Mouse (Mus musculus): ENCODE results near the gene Gm8653. TPM values are rescaled to one million over a fixed set of nuclear protein-coding genes. Genes with fewer than 3 reads are reported as not detected.
"Not testable (repeated sequence)": the region's sequence is repeated elsewhere in the genome, so short reads cannot be mapped to it uniquely, and the experiment has no call there.

The Gm8653 gene
- total RNA-seq (2021) = not detected

GRCm38 (mm10) chr7:22201164-22201563, at the start of gene Gm8653:
Gm8653 (minus strand) TSS chr7:22201264.
- not testable (repeated sequence) for DNase-seq

DNA sequence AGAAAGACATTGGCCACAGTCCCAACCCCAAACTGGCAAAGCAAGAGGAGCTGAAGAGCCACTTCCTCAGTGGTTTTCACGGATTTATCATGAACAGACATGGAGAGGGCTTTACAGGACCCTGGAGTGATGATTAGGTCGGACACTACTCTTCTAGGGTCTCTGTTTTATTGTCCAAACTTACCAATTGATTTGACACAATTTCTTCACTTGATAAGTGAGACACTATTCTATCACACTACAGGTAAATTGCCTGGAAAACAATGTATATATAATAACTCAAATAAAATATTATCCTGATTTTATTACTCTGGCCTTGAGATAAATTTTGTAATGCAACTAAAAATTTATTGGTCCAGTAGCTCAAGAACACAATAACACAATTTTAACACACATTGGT, 28.3 kb upstream of the Gm8653 start, which contains the start of gene Gm8453:
Gene Gm8453, minus strand, starts transcription at position 101 of the 400 bp plus-strand sequence.
- not testable (repeated sequence) for DNase-seq

- not testable (repeated sequence) for DNase-seq
Measured at GRCm38 (mm10) chr7:22189077-22189476, 12.0 kb downstream of the Gm8653 start, which contains the start of gene Vmn1r143. Vmn1r143 (plus strand) TSS chr7:22189377.

DNA sequence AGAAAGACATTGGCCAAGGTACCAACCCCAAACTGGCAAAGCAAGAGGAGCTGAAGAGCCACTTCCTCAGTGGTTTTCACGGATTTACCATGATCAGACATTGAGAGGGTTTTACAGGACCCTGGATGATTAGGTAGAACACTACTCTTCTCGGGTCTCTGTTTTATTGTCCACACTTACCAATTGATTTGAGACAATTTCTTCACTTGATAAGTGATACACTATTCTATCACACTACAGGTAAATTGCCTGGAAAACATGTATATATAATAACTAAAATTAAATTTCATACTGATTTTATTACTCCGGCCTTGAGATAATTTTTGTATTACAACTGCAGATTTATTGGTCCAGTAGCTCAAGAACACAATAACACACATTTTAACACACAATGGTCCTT, 37.1 kb downstream of the Gm8653 start, which contains the start of gene Vmn1r142:
Gene Vmn1r142, minus strand, starts transcription at position 101 of the 400 bp plus-strand sequence.
- not testable (repeated sequence) for DNase-seq

Other genes with a start within 250 kb of the Gm8653 start
- not detected for gene Vmn1r137, start 206.7 kb downstream of the Gm8653 start, total RNA-seq (2021)
- gene Vmn1r138, start 172.4 kb downstream of the Gm8653 start, total RNA-seq (2021) = not detected
- not detected for gene Gm6176, start 145.0 kb downstream of the Gm8653 start, total RNA-seq (2021)
- not detected for gene Vmn1r139, start 132.2 kb downstream of the Gm8653 start, total RNA-seq (2021)
- not detected for gene Gm16451, start 83.0 kb downstream of the Gm8653 start, total RNA-seq (2021)
- gene Gm10666, start 66.5 kb downstream of the Gm8653 start, total RNA-seq (2021) = not detected
- gene Vmn1r142, start 37.2 kb downstream of the Gm8653 start, total RNA-seq (2021) = not detected
- not detected for gene Vmn1r143, start 11.9 kb downstream of the Gm8653 start, total RNA-seq (2021)
- gene Gm8453, start 28.2 kb upstream of the Gm8653 start, total RNA-seq (2021) = not detected
- gene Gm4187, start 128.5 kb upstream of the Gm8653 start, total RNA-seq (2021) = not detected
- not detected for gene Gm8660, start 169.8 kb upstream of the Gm8653 start, total RNA-seq (2021)
- gene Vmn1r148, start 212.3 kb upstream of the Gm8653 start, total RNA-seq (2021) = not detected
- gene Vmn1r149, start 237.0 kb upstream of the Gm8653 start, total RNA-seq (2021) = not detected